Mouse (Mus musculus) retina, embryonic 14.5 days (tissue): ENCODE data around the gene Pdlim1.

Source experiments
- DNase-seq: peaks from one replicate; pipeline ENCODE4 v3.0.0-alpha.2; 2015; ENCODE audit warnings: low spot score

Gene Pdlim1

DNA sequence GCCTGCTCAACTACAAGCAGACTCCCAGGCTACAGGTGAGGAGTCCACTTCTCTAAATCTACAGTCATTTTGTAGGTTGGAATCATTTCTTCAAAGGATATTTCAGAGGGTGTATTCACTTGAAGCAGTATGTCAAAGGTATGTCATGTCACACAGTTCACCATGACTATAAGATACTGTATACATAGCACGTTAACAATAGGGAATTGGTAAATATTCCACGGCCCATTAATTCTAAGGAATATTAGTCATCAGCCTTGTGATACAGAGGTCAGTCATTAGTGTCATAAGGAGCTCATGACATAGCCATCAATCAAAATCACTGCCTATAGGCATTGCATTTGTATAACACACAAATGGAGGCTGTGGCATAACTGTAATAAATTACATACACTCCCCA lies 13.1 kb upstream of the Pdlim1 start:
- DNase-seq, result no peak

DNA sequence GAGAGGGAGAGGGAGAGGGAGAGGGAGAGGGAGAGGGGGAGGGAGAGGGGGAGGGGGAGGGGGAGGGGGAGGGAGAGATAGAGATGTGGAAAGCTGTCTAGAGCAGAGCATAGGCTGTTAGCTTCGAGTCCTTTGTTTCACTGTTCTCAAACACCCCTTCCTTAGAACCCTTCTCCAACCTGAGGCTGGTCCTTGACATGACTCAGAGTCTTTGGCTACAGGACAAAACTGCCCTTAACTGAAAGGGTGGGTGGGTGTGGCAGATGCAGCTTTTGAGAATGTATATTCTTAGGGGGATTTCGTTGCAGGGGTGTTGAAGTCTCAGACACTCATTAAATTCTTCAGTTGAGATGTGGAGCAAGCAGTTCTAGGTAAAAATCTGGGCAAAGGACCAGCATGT lies 11.8 kb upstream of the Pdlim1 start:
- no peak for DNase-seq

DNA sequence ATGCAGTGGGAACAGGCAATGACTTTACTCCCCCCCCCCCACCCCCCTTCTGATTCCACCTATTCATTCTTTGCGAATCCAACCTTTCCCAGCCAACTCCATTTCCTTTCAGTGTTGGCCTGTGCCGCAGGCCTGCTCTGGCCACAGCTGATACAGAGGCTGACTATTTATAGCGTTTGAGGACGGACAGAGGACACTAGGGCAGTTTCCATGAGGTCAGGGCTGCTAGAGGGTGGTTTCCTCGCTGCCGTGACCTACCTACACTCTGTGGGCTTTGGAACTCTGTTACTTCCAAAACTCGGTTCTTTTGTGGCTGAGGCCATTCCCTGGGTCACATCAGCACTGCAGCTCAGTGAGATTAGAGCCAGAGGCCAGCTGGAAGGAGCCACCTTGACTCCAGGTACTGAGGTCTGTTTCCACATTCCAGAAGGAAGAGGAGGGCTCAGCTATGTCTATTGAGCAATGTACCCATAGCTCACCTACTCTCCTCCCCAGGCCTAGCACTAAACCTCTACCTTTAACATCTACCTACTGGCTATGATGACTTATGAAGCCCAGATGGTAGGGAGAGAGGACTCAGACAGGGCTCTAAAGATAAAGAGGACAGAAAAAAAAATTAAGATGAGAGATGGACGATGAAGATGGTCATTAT lies 6.9 kb upstream of the Pdlim1 start:
- no peak for DNase-seq

DNA sequence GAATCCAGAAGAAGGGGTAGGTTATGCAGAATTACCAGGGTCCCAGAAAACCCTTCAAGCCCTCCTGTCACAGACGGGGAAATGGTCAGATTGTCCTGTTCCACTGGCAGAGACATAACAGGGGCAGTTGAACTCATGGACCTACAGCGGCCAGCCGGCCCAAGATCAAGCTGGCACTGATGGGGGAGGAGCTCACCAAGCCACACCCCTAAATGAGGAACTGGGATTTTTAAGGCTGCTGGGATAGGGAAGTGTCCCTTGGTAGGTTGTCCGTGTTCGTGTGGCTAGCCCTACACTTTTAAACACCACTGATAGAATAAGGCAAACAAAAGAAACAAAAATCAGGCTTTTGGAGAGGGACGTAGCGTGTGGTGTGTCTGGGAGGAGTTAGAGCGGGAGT lies 5.9 kb upstream of the Pdlim1 start:
- DNase-seq, result no peak

DNA sequence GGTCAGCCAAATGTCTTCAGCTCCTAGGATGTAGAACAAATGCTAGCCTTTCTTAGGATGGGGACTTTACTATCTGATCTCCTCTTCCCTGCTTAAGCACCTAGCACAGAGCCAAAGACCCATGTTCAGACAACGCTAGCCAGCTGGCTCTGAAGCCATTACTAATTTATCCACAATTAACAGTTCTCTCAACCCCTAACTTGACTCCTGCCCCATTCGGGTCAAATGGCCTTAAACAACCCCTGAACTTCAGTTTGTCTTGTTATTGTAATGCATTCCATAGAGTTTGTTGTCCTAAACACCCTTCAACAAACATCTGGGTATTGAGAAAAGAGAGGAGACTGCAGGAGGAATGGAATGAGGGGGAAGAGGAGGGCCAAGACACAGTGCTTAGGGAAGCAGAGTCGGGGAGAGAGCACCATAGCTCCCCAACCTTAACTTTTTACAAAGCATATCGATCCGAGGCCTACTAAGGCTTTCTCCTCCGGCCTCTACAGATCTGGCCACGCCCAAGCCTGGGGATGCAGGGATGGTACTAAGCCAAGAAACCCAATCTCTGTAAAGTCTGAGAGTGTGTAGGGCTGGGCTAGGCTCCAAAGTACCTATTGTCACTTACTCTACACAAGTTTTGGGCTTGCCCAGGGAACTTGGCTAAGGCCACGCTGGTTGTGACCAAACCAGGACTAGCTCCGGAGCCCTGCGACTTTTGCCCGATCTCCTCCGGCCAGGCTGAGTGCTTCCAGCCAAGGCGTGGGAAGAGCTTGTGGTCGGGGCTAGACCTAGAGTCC lies 4.0 kb upstream of the Pdlim1 start:
- no peak for DNase-seq

DNA sequence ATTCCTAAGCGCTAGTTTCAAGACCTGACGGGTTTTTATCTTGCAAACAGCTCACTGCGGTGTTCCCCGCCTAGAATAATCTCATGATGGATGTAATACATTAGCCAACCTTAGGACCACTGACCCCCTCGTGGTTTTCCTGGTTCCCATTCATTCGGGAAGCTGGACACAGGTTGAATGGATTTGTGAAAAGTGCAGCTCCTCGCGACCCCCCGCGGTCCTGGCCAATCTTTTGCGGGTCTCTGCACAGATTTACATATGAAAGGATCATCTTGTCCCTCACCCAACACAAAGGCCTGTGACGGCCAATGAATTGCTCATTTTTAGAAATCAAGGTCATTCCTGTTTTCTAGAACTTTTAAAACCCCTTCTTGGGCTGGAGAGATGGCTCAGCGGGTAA lies 1.0 kb upstream of the Pdlim1 start:
- DNase-seq, result peak; percentile 32

DNA sequence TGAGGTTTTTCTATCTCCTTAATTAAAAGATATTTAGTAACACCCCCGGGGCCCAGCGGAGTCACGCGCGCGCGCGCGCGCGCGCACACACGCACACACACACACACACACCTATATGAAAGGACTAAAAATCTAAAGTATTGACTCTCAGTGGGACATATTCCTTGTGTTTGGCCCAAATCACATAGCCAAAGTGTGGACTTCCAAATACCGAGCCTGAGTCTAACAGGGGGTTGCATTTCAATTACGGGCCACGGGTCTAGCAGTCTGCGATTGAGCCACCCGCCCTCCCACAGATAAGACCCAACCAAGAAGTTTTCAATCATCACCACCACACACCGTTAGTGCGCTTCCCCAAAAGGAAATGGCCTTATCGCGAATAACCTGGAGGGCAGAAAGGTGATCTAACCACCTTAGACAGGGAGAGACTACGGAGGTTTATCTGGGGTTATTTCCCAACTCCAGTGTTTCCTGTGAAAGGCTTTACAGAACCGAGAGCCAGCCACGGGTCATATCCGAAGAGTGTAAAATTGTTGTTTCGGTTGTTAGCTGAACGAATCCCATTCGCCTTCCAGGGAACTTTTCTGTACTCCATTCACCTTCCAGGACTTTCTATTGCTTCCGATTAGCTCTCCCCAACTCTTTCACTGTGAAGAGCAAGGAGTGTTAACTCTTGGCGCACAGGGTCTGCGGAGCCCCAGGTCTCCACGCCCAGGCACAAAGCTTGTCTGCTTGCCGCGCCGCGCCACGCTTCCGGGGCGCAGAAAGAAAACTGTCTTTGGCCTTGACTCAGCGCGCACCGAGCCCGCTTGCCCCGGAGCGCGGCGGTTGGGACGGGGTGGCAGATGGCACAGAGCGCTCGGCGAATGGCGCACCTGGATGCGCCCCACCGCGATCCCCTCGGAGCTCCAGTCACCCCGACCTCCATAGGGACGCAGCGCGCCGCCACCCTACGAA lies 1.0 kb downstream of the Pdlim1 start:
- DNase-seq, result no peak

DNA sequence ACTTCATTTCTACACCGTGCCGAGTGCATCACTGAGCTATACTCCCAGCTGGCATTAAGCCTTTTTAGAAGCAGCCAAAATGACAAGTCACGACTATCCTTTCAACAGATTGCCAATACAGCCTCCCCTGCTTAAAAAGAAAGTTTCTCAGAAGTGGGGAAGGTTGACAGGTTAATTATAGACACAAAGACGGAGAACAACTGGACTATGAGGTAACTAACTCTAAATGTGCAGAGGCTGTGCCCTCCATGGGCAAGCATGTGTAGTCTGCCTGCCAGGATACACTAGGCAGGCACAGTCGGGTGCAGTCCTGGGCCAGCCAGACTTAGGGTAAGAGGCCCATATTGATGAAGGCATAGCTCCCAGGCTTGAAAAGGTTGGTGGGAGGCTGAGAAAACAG lies 2.1 kb downstream of the Pdlim1 start:
- no peak for DNase-seq

DNA sequence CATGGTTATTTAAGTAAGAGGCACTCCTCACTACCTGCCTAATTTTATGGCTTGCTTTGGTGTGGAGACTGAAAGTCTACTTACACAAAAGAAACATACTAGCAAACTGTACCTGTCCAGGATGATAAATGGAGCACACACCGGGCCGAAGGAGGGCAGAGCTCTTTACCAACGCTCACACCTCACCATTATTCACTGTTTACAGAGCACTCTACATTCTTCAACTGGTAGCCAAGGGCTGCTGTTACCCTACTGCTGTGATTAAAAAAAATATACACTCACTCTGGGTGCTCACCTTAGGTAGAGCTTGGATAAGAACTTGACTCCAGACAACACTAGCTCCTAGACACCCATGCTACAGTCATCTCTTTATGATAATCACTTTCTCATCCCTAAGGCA lies 3.1 kb downstream of the Pdlim1 start:
- DNase-seq, result no peak

DNA sequence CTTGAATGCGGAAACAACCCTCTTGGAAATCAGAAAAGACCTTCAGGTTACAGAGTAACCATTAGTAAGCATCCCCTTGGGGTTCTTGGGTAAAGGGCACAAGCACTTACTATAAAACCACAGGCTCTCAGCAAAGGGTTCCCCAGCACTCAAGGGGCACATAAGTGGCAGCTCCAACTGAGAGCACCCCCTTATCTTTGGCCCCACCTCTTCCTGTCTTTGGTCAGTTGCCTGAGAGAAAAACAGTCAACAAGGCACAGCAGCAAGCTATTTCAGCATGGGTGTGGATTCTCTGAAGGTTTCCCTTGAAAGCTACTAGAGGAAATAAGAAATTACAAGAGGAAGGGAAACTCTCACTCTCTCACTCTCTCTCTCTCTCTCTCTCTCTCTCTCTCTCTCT lies 4.3 kb downstream of the Pdlim1 start:
- DNase-seq, result no peak

DNA sequence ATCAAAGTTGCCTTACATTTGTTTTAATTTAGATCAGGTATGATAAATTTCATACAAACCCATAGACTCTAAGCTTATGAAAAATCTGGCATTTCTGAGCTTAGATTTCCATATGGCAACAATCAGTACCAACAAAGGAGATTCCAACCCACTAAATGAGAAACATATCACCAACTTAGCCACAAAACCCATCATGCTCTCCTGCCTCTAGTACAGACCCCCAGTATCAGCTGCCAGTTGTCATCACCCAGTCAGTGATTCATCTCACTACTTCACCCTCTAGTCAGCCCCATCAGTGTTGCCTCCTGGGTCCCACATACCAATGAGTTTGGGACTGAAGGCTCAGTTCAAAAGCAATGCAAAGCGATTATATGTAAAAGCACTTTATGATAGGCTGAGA lies 12.2 kb downstream of the Pdlim1 start:
- no peak for DNase-seq

DNA sequence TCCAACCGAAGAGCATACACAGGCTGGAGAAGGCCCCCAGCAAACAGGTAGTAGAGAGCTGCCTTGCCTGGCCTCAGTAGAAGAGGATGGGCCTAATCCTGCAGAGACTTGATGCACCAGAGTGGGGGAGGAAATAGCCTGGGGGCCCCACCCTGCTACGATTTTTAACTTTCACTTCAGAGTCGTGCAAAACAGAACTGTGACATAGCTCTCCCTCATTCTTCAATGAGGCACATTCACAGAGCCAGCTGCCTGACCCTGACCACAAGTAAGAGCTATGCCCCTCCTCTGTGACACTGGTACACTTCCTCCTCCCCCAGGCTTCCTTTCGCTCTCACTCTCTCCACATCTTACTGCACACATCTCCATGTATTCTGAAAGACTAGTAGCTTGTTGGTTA lies 14.2 kb downstream of the Pdlim1 start:
- DNase-seq, result no peak

DNA sequence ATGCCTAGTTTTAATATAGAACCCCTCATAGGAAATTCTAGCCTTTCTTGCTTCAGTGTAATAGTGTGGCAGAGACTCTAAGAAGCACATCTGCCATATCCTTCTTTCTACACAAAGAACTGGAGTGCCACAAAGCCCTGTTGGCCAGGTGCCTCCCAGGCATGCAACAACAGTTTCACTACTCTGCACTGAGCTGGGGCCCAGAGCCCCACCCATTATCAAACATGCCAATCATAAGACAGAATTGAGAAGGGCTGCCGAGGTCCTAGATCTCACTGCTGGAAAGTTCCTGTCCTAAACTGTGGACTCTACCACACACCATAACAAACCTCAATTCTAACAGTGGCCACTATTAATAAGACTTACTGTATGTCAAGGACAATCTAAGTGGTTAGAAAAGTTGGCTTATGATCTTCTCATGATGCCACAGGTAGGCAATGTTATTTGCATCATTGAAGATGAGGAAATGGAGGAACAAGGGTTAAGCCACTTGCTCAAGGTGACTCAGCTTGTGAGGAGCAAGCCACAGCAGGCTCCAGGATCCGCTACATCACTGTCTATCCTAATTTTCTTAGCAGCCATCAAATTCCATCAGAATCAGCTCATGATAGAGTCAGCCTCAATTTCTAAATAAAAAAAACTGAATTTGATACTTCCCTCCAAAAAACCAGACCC lies 15.1 kb downstream of the Pdlim1 start:
- DNase-seq, result no peak

DNA sequence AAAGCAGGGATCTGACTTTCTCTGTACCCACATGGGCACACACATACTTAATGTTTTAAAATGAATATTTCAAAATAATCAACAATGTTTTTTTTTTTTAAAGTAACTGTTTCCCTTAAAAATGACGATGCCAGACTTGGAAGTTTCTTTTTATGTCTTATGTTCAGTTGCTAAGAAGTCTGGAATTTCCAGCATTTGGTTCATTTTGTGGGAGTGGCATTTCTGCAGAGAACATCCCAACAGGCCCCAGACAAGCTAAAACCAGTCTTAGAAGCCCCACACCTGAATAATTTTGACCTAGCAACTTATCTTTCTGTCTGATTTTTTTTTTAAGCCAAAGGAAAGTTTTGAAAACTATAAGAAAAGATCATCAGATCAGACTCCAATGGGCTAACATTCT lies 16.1 kb downstream of the Pdlim1 start:
- no peak for DNase-seq

DNA sequence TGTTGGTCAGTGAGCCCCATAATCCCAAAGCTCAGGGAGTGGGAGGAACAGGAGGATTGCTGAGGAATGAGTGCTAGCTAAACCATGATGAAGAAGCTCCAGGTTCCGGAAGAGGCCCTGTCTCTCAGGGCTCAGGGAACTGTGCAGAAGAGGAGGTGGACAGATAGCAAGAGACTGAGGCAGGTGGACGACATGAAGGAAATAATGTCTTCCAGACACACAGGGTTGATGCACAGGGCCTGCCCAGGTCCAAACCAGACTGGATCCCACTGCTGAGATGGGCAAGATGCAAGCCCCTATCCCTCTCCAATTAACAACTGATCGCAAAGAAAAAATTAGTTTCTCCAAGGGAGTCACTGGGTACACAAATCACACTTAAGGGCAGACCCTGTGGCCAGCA lies 16.9 kb downstream of the Pdlim1 start:
- DNase-seq, result no peak

DNA sequence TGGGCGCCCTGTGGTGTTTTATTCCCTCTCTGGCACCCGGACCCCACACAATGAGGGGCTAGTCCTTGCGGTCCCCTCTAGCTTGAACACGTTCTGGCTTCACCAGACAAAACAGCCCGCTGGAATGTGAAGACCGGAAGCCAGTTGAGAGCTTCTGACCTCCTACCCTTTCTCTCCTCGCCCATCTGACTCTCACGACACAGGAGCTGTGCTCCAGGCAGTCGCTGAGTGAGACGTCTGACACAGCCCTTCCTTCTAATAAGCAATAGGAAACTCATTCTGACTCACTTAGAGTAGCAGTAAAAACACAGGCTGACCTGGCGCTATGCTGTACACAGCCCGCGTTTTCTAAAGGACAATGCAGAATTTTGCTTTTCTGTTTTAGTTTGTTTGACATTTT lies 17.9 kb downstream of the Pdlim1 start:
- DNase-seq, result no peak

DNA sequence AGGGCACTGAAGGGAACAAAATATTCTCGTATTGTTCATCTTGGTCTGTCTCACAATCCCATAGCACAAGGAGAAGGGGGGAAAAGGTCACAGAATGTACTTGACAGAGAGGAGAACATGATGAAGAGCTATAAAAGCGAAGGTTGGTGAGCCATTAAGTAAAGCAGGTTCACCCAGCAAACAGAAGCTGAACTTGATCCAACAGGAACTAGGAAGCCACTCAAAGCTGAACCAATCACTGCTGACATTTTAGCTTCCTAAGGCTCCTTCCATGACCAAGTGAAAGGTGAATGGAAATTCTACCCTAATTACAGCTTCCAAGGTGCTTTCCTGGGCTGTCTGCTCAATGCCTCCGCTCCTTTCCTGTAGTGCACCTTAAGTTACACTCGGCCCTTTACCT lies 20.5 kb downstream of the Pdlim1 start:
- no peak for DNase-seq

DNA sequence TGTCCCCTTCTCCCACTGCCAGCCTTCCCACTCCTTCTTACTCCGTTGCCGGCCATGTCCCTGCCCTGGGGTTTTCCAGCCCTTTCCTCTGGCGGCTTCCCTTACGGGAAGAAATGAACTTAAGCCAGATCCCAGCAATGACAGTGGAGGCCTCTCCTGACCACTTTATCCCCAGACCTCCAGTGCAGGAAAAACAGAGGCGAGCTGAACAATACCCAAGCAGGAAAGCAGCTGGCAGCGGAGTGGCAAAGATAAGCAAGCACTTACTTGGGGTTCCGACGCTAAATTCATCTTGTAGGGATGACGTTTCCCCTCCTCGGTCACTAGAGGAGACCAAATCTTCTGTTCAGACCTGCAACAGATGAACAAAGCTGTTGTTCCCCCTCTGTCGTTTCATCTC lies 22.3 kb downstream of the Pdlim1 start:
- no peak for DNase-seq

DNA sequence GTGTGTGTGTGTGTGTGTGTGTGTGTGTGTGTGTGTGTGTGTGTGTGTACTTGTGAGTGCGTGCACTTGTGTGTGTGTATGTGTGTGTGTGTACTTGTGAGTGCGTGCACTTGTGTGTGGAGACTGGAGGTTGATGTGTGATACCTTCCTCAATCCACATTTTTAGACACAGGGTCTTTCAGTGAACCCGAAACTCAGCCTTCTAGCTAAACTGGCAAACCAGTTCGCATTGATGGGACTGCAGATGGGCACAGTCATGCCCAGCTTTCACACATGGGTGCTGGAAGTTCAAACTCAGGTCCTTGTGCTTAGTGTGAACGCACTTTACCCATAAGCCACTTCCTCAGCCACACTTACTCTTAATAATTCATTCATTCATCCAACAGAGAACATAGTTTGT lies 23.2 kb downstream of the Pdlim1 start:
- DNase-seq, result no peak

DNA sequence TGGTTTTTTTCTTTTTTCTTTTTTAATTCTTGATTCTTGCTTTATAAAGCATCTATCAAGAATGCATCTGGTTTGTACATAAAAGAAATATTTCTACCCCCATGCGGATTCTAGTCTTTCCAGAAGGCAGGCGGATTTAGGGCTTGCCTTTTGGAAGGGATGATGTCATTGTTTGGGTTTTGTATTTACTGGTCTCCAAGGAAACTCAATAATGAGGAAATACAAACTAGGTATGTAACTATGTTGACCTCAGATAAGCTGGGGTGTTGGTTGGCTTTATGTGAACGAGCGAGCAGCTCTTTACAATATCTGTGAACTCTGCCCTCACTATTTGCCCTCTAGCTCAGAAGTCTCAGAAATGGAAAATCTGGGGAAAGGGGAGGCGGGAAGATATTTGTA lies 24.4 kb downstream of the Pdlim1 start:
- DNase-seq, result no peak

DNA sequence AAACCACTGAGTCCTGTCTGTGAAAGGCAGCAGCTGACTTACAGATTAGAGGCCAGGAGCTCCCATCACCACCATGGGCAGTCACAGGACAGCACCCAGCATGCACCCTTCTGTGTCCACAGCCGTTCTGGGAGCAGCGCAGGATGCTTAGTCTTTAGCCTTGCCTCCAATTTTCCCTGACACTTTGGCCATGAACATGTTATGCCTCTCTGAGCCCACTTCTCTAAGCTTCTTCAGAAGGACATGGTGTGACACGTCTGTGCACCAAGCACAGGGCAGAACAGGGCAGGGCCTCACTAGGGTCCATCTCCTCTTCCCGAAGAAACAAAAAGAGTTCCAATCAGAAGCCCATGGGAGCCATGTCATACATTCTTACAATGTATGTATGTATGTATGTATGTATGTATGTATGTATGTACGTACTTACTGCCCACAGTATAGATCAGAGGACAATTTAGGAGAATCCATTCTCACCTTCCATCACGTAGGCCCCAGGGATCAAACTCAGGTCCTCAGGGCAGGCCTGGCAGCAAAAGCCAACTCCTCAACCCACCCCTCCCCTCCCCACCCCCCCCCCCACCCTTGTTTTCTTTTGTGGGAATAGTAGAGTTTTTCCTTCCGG lies 24.9 kb downstream of the Pdlim1 start:
- DNase-seq, result no peak
